Mouse (Mus musculus) T-cell, adult 2 months (primary cell): ENCODE results near the gene Iqub.

ENCODE experiments used
- DNase-seq: peaks from one replicate; pipeline ENCODE4 v3.0.0; 2022; ENCODE audit warnings: low spot score

The Iqub gene

GRCm38 (mm10) chr6:24514552-24515284 is at the start of gene Iqub:
Gene Iqub, minus strand, starts transcription at chr6:24515067.
- peak; percentile 56 for DNase-seq

GRCm38 (mm10) chr6:24564081-24564480 is 49.2 kb upstream of the Iqub start:
- no peak for DNase-seq

- no peak for DNase-seq
These were observed 40.6 kb upstream of the Iqub start for GRCm38 (mm10) chr6:24555488-24555887.

GRCm38 (mm10) chr6:24554427-24555086 is 39.7 kb upstream of the Iqub start:
- DNase-seq: no peak

- no peak for DNase-seq
These were observed 37.2 kb upstream of the Iqub start for GRCm38 (mm10) chr6:24552046-24552445.

GRCm38 (mm10) chr6:24549801-24550200 is 34.9 kb upstream of the Iqub start:
- DNase-seq: no peak

- DNase-seq: no peak
These were observed 32.0 kb upstream of the Iqub start for GRCm38 (mm10) chr6:24546716-24547420.

- no peak for DNase-seq
These were observed 28.3 kb upstream of the Iqub start for GRCm38 (mm10) chr6:24543119-24543591.

GRCm38 (mm10) chr6:24542393-24542792 is 27.5 kb upstream of the Iqub start:
- DNase-seq: no peak

- DNase-seq: no peak
These were observed 25.2 kb upstream of the Iqub start for GRCm38 (mm10) chr6:24540106-24540505.

GRCm38 (mm10) chr6:24538435-24538834 is 23.6 kb upstream of the Iqub start:
- DNase-seq: no peak

GRCm38 (mm10) chr6:24532804-24533203 is 17.9 kb upstream of the Iqub start:
- DNase-seq: no peak

GRCm38 (mm10) chr6:24530711-24531420 is 16.0 kb upstream of the Iqub start:
- DNase-seq: no peak

GRCm38 (mm10) chr6:24530166-24530565 is 15.3 kb upstream of the Iqub start:
- DNase-seq: peak; percentile 59

- DNase-seq: no peak
These were observed 13.1 kb upstream of the Iqub start, which contains the start of gene Asb15 for GRCm38 (mm10) chr6:24528064-24528243. Gene Asb15, plus strand, starts transcription at chr6:24528144.

- peak; percentile 96 for DNase-seq
These were observed 12.5 kb upstream of the Iqub start, which contains the start of gene Ndufa5 for GRCm38 (mm10) chr6:24527155-24528063. Gene Ndufa5, minus strand, starts transcription at chr6:24528013.

GRCm38 (mm10) chr6:24525705-24526104 is 10.8 kb upstream of the Iqub start:
- DNase-seq: no peak

- DNase-seq: no peak
These were observed 1.3 kb upstream of the Iqub start for GRCm38 (mm10) chr6:24516197-24516596.

- DNase-seq: no peak
These were observed 10.7 kb downstream of the Iqub start for GRCm38 (mm10) chr6:24504141-24504540.

GRCm38 (mm10) chr6:24490341-24490740 is 24.5 kb downstream of the Iqub start:
- no peak for DNase-seq

GRCm38 (mm10) chr6:24486530-24486929 is 28.3 kb downstream of the Iqub start:
- DNase-seq: no peak
